Mouse (Mus musculus): ENCODE measurements around the gene Txnrd2. TPM values are rescaled to one million over a fixed set of nuclear protein-coding genes. Genes with fewer than 3 reads are reported as not detected.
A peak's percentile ranks its signal among the peaks of the same experiment; 100 is the strongest.

Txnrd2 gene
- polyA plus RNA-seq, 1 experiment from 2014 or later: 24.8 TPM

DNA sequence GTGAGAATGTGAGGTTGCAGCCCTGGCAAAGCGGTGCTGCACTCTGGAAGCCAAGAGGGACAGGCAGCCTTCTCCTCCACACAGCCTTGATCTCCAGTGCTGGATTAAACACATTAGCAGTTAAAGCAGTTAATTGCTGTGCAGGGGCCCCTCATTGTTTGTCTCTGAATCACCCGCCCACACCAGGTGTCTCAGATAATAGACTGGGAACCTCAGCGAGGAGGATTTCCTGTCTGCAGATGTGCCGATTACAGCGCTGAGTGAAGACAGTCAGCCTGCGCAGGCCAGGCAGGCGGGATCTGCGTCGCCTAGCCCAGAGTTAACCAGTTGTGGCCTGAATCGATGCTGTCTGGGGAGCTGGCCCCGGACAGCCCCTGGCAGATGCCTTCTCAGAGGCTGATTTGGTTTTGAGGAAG is 33.8 kb downstream of the Txnrd2 start:
- H3K4me1 ChIP-seq (replicated peaks; ENCODE audit: control insufficient read depth, insufficient read depth, low read length): peaks cover 11% of the 10 kb centered on the region
- H3K36me3 ChIP-seq (ENCODE audit: control insufficient read depth, insufficient read depth, low read length): no peaks in the 10 kb centered on the region
- no peaks in the 10 kb centered on the region for H3K9me3 ChIP-seq (ENCODE audit: control insufficient read depth, low read length)
- H3K9ac ChIP-seq (ENCODE audit: low read length): peak overlapping the region; percentile 27; the same call in 1 of the 2 replicates
- H3K27ac ChIP-seq (ENCODE audit: low read depth, low read length): peak overlapping the region; percentile 46
- no peaks in the 10 kb centered on the region for H3K27me3 ChIP-seq (ENCODE audit: control insufficient read depth, insufficient read depth, low read length)
- DNase-seq (ENCODE audit: low spot score): peak; percentile 71
- peak; percentile 75 for ATAC-seq (replicated peaks; ENCODE audit: low FRiP score)
- H3K4me2 ChIP-seq (ENCODE audit: low read depth, low read length, severe bottlenecking): peak overlapping the region; percentile 27
- no peak overlapping the region for H3K4me3 ChIP-seq (ENCODE audit: low read depth, low read length)
- under 1% methylated on average over 11 of the region's 11 CpGs for WGBS

DNA sequence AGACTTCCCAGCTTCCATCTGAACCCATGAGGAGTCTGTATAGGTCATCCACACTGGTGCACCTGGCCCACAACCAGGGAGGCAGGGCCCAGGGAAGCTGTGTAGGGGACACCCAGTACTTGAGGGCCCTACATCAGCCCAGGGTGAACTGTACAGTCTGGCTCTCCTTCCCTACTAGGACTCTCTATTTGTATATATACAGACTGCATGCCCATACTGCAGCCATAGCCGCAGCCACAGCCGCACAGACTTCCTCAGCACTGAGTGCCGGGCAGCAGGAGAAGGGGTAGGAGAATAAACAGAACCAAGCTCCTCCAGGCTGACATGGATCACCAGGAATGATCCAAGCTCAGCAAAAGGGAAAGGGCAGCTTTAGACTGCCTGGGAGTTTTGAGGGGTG is 34.6 kb downstream of the Txnrd2 start:
- Histone ChIP-seq H3K4me1 (replicated peaks; ENCODE audit: control insufficient read depth, insufficient read depth, low read length) (peaks cover 11% of the 10 kb centered on the region), H3K27ac (ENCODE audit: low read depth, low read length) (no peak overlapping the region), H3K9me3 (ENCODE audit: control insufficient read depth, low read length) (no peaks in the 10 kb centered on the region), H3K27me3 (ENCODE audit: control insufficient read depth, insufficient read depth, low read length) (no peaks in the 10 kb centered on the region), H3K36me3 (ENCODE audit: control insufficient read depth, insufficient read depth, low read length) (no peaks in the 10 kb centered on the region), H3K4me3 (ENCODE audit: low read depth, low read length) (no peak overlapping the region), H3K9ac (ENCODE audit: low read length) (no peak overlapping the region), H3K4me2 (ENCODE audit: low read depth, low read length, severe bottlenecking) (no peak overlapping the region)
- DNase-seq (ENCODE audit: low spot score) (no peak), ATAC-seq (replicated peaks; ENCODE audit: low FRiP score) (no peak)
- WGBS: 88% methylated on average over 3 of the region's 3 CpGs

DNA sequence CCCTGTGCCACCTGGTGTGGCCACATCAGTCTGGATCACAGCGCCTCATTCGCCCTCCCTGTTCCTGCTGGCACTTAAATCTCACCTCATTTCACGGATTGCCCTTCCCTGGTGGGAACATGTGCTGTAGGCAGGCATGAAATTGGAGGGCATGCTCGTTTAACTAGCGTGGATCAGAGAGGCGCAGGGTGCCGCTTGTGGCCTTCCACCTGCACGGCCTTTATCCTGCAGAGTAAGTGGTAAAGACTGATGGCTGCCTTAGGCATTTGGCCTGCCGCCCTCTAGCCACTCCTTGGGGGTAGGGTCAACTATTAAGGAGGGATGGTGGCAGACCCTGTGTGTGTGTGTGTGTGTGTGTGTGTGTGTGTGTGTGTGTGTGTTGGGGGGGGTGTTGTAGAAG is 35.8 kb downstream of the Txnrd2 start:
- H3K4me1 ChIP-seq (replicated peaks; ENCODE audit: control insufficient read depth, insufficient read depth, low read length): peaks cover 11% of the 10 kb centered on the region
- WGBS: 67% methylated on average over 9 of the region's 9 CpGs

DNA sequence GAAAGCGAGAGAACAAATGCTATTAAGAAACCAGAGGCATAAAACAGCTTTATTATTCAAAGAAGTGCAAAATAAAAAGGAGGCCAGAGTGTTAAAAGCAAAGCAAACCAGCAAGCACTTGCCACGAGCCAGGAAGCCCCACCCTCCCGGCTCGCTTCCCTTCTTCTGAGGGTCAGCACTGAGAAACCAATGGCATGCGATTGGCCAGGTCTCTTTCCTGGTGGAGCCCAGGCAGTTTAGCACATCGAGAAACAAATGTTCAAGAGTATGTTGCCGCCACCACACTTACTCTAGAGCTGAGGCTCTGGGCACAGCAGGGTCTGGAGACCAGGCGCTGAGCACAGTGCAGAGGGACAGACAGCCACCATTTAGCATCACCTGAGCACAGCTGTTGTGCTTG is 36.4 kb downstream of the Txnrd2 start:
- H3K4me2 ChIP-seq (ENCODE audit: low read depth, low read length, severe bottlenecking): no peak overlapping the region
- H3K4me1 ChIP-seq (replicated peaks; ENCODE audit: control insufficient read depth, insufficient read depth, low read length): peaks cover 11% of the 10 kb centered on the region
- no peaks in the 10 kb centered on the region for H3K9me3 ChIP-seq (ENCODE audit: control insufficient read depth, low read length)
- ATAC-seq (replicated peaks; ENCODE audit: low FRiP score) (no peak), DNase-seq (ENCODE audit: low spot score) (no peak)
- H3K4me3 ChIP-seq (ENCODE audit: low read depth, low read length): no peak overlapping the region
- no peaks in the 10 kb centered on the region for H3K27me3 ChIP-seq (ENCODE audit: control insufficient read depth, insufficient read depth, low read length)
- H3K9ac ChIP-seq (ENCODE audit: low read length): no peak overlapping the region
- no peak overlapping the region for H3K27ac ChIP-seq (ENCODE audit: low read depth, low read length)
- WGBS: 53% methylated on average over 8 of the region's 8 CpGs
- no peaks in the 10 kb centered on the region for H3K36me3 ChIP-seq (ENCODE audit: control insufficient read depth, insufficient read depth, low read length)

More for the DNA sequence above, 35.8 kb downstream of the Txnrd2 start:
- Histone ChIP-seq H3K27ac (ENCODE audit: low read depth, low read length) (no peak overlapping the region), H3K4me3 (ENCODE audit: low read depth, low read length) (no peak overlapping the region), H3K9me3 (ENCODE audit: control insufficient read depth, low read length) (no peaks in the 10 kb centered on the region), H3K4me2 (ENCODE audit: low read depth, low read length, severe bottlenecking) (no peak overlapping the region), H3K9ac (ENCODE audit: low read length) (no peak overlapping the region), H3K27me3 (ENCODE audit: control insufficient read depth, insufficient read depth, low read length) (no peaks in the 10 kb centered on the region), H3K36me3 (ENCODE audit: control insufficient read depth, insufficient read depth, low read length) (no peaks in the 10 kb centered on the region)
- DNase-seq (ENCODE audit: low spot score) (no peak), ATAC-seq (replicated peaks; ENCODE audit: low FRiP score) (no peak)

DNA sequence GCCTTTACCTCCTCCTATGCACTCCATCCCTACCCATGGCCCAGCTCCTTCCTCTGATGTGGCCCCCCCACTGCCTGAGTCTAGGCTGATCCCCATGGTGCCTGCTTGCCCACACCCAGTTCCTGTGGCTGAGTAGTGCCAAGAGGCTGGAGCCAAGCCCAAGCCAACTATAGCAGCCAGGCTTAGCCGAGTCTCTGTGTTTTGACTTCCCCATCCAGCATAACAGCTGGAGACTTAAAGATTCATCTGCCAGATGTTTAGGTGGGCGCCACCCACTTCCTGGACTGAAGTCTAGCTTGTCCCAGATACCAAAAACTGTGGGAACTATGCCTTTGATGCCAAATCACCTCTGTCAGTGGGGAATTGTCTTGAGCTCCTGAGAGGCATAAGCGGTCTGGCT is 38.1 kb downstream of the Txnrd2 start:
- no peak overlapping the region for H3K4me3 ChIP-seq (ENCODE audit: low read depth, low read length)
- H3K9ac ChIP-seq (ENCODE audit: low read length): no peak overlapping the region
- no peaks in the 10 kb centered on the region for H3K27me3 ChIP-seq (ENCODE audit: control insufficient read depth, insufficient read depth, low read length)
- H3K36me3 ChIP-seq (ENCODE audit: control insufficient read depth, insufficient read depth, low read length): no peaks in the 10 kb centered on the region
- H3K27ac ChIP-seq (ENCODE audit: low read depth, low read length): no peak overlapping the region
- 81% methylated on average over 3 of the region's 3 CpGs for WGBS
- no peak overlapping the region for H3K4me2 ChIP-seq (ENCODE audit: low read depth, low read length, severe bottlenecking)
- no peaks in the 10 kb centered on the region for H3K9me3 ChIP-seq (ENCODE audit: control insufficient read depth, low read length)
- ATAC-seq (replicated peaks; ENCODE audit: low FRiP score) (no peak), DNase-seq (ENCODE audit: low spot score) (no peak)
- H3K4me1 ChIP-seq (replicated peaks; ENCODE audit: control insufficient read depth, insufficient read depth, low read length): peaks cover 7% of the 10 kb centered on the region

DNA sequence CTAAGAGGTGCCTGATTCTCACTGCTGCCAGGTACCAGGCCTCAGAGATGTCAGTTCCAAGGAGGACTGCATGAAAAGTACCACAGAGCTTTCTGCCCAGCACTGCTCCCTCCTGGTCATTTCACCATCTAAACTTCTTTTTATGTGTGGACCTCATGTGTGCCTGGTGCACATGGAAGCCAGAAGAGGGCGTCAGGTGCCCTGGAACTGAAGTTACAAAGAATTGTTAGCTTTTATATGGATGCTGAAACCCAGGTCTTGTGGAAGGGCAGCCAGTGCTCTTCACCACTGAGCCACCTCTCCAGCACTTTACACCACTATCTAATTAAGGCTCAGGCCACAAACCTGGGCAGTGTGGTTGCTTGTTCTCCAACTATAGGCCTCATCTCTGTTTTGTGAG is 44.6 kb downstream of the Txnrd2 start:
- ATAC-seq (replicated peaks; ENCODE audit: low FRiP score) (no peak), DNase-seq (ENCODE audit: low spot score) (no peak)
- no peaks in the 10 kb centered on the region; the same call in 1 of the 2 replicates for H3K4me1 ChIP-seq (replicated peaks; ENCODE audit: control insufficient read depth, insufficient read depth, low read length)
- WGBS: 31% methylated on average over 1 of the region's 1 CpGs
- H3K9ac ChIP-seq (ENCODE audit: low read length): no peak overlapping the region
- no peaks in the 10 kb centered on the region; the same call in 1 of the 2 replicates for H3K36me3 ChIP-seq (ENCODE audit: control insufficient read depth, insufficient read depth, low read length)
- no peaks in the 10 kb centered on the region for H3K27me3 ChIP-seq (ENCODE audit: control insufficient read depth, insufficient read depth, low read length)
- no peak overlapping the region for H3K27ac ChIP-seq (ENCODE audit: low read depth, low read length)
- no peaks in the 10 kb centered on the region for H3K9me3 ChIP-seq (ENCODE audit: control insufficient read depth, low read length)
- no peak overlapping the region for H3K4me3 ChIP-seq (ENCODE audit: low read depth, low read length)
- no peak overlapping the region for H3K4me2 ChIP-seq (ENCODE audit: low read depth, low read length, severe bottlenecking)

DNA sequence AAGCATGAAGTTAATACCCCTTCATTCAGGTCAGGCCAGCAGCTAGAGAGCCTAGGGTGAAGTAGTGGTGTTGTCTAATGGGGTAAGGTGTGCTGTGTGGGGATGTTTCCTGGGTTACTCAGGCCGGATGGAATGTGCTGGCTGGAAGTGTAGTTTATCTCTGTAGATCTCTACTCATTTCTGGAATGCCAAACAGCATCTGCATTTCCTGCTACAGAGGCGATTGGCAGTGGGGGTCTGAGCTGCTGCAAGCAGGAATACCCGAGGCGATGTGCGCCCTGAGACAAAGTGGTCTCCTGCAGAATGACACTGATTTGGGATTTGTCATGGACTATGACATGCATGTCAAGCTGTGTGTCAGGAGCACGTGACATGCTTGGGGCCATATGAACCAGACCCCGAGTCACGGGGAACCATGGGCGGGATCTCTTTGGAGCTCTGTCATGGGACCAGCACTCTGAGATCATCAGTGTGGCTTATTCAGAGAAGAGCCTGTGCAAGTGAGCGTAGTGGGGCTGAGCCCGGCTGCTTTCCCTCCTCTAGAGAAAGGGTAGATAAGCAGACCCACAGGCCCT is 45.3 kb downstream of the Txnrd2 start:
- WGBS: 89% methylated on average over 11 of the region's 11 CpGs
- ATAC-seq (replicated peaks; ENCODE audit: low FRiP score) (no peak), DNase-seq (ENCODE audit: low spot score) (no peak)
- Histone ChIP-seq H3K4me2 (ENCODE audit: low read depth, low read length, severe bottlenecking) (no peak overlapping the region), H3K9ac (ENCODE audit: low read length) (no peak overlapping the region), H3K4me3 (ENCODE audit: low read depth, low read length) (no peak overlapping the region), H3K9me3 (ENCODE audit: control insufficient read depth, low read length) (no peaks in the 10 kb centered on the region), H3K36me3 (ENCODE audit: control insufficient read depth, insufficient read depth, low read length) (no peaks in the 10 kb centered on the region; the same call in 1 of the 2 replicates), H3K4me1 (replicated peaks; ENCODE audit: control insufficient read depth, insufficient read depth, low read length) (no peaks in the 10 kb centered on the region; the same call in 1 of the 2 replicates), H3K27ac (ENCODE audit: low read depth, low read length) (no peak overlapping the region), H3K27me3 (ENCODE audit: control insufficient read depth, insufficient read depth, low read length) (no peaks in the 10 kb centered on the region)

DNA sequence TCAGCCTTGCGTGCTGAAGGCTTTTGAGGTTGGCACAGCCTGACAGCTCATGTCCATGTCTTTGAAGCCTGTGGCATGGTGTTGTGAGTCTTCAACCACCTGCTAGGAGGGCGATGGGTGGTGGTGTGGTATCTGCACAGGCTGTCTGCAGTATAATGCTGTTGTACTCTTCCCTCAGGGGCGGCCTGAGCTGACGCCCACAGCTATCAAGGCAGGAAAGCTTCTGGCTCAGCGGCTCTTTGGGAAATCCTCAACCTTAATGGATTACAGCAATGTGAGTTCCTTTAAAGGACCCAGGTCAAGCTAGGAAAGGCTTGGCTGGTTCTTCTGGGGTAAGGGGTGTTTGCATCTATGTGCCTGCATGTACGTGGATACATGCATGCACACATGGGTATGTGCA is 45.8 kb downstream of the Txnrd2 start:
- Histone ChIP-seq H3K9me3 (ENCODE audit: control insufficient read depth, low read length) (no peaks in the 10 kb centered on the region), H3K4me1 (replicated peaks; ENCODE audit: control insufficient read depth, insufficient read depth, low read length) (no peaks in the 10 kb centered on the region; the same call in 1 of the 2 replicates), H3K9ac (ENCODE audit: low read length) (no peak overlapping the region), H3K4me3 (ENCODE audit: low read depth, low read length) (no peak overlapping the region), H3K4me2 (ENCODE audit: low read depth, low read length, severe bottlenecking) (no peak overlapping the region), H3K27ac (ENCODE audit: low read depth, low read length) (no peak overlapping the region), H3K36me3 (ENCODE audit: control insufficient read depth, insufficient read depth, low read length) (no peaks in the 10 kb centered on the region; the same call in 1 of the 2 replicates), H3K27me3 (ENCODE audit: control insufficient read depth, insufficient read depth, low read length) (no peaks in the 10 kb centered on the region)
- no peak for ATAC-seq (replicated peaks; ENCODE audit: low FRiP score)
- 86% methylated on average over 6 of the region's 6 CpGs for WGBS
- DNase-seq (ENCODE audit: low spot score): no peak

DNA sequence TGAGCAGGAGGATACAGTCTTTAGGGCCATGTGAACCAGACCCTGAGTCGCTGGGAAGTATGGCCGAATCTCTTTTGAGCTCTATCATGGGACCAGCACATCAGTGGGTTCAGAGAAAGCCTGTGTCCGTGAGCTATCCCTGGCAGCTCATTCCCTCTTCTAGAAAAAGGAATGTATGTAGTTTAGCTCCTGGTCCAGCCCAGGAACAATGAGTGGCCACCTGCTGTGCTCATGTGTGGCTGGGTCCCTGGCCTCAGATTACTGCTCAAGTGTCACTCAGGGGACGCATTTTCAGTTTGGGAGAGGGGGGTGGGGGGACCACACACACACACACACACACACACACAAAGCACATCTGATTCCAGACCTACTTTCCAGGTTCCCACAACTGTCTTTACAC is 46.2 kb downstream of the Txnrd2 start:
- DNase-seq (ENCODE audit: low spot score) (no peak), ATAC-seq (replicated peaks; ENCODE audit: low FRiP score) (no peak)
- Histone ChIP-seq H3K9me3 (ENCODE audit: control insufficient read depth, low read length) (no peaks in the 10 kb centered on the region), H3K4me2 (ENCODE audit: low read depth, low read length, severe bottlenecking) (no peak overlapping the region), H3K27me3 (ENCODE audit: control insufficient read depth, insufficient read depth, low read length) (no peaks in the 10 kb centered on the region), H3K36me3 (ENCODE audit: control insufficient read depth, insufficient read depth, low read length) (no peaks in the 10 kb centered on the region; the same call in 1 of the 2 replicates), H3K4me1 (replicated peaks; ENCODE audit: control insufficient read depth, insufficient read depth, low read length) (no peaks in the 10 kb centered on the region; the same call in 1 of the 2 replicates), H3K4me3 (ENCODE audit: low read depth, low read length) (no peak overlapping the region), H3K9ac (ENCODE audit: low read length) (no peak overlapping the region), H3K27ac (ENCODE audit: low read depth, low read length) (no peak overlapping the region)
- WGBS: 67% methylated on average over 4 of the region's 4 CpGs

Data from forebrain, embryonic 11.5 days (tissue).